Mouse (Mus musculus) cortical plate, adult 2 months (tissue): ENCODE data around the gene Il11ra1. TPM values are rescaled to one million over a fixed set of nuclear protein-coding genes. Genes with fewer than 3 reads are reported as not detected.
"Not testable (repeated sequence)": the region's sequence is repeated elsewhere in the genome, so short reads cannot be mapped to it uniquely, and the experiment has no call there.

ENCODE experiments used
- H3K27ac ChIP-seq: fragments of 200-500 bp; 2 replicates; pipeline ENCODE4 v1.5.1; 2012; ENCODE audit warnings: low read length, control low read depth, inconsistent platforms; ENCODE audit not compliant: insufficient read depth
- H3K4me1 ChIP-seq: fragments of 200-500 bp; 2 replicates; pipeline ENCODE4 v1.6.1; 2011; ENCODE audit warnings: low read length; ENCODE audit not compliant: control insufficient read depth, insufficient read depth
- H3K4me3 ChIP-seq: fragments of 200-500 bp; 2 replicates; pipeline ENCODE4 v1.5.1; 2011; ENCODE audit warnings: mild to moderate bottlenecking, low read length, control low read depth; ENCODE audit not compliant: insufficient read depth
- CTCF ChIP-seq: fragments of 200-500 bp; IDR thresholded peaks from 2 replicates; pipeline ENCODE4 v1.5.1; 2011; ENCODE audit warnings: mild to moderate bottlenecking, control low read depth, low read length; ENCODE audit not compliant: insufficient read depth; ENCODE audit errors: extremely low read depth
- POLR2A ChIP-seq: fragments of 200-500 bp; IDR thresholded peaks from 2 replicates; pipeline ENCODE4 v1.6.1; 2011; ENCODE audit warnings: mild to moderate bottlenecking, low read length, control low read depth; ENCODE audit not compliant: insufficient read depth; ENCODE audit errors: extremely low read depth
- polyA plus RNA-seq: library from polyadenylated mRNA; depleted of rRNA; stranded (reverse); fragments of >200 nt; gene quantifications from 2 replicates; pipeline ENCODE4 v1.2.3, GENCODE M21; 2012

Gene Il11ra1
- polyA plus RNA-seq, 1 experiment = 50.6 TPM

- Histone ChIP-seq H3K4me3 (peak overlapping the region; percentile 23), H3K4me1 (peaks cover 20% of the 10 kb centered on the region), H3K27ac (peak overlapping the region; percentile 26)
- no peak for TF ChIP-seq POLR2A
- no peak for TF ChIP-seq CTCF
These were observed 60.5 kb downstream of the Il11ra1 start for GRCm38 (mm10) chr4:41760288-41760721.

- TF ChIP-seq CTCF = no peak
- TF ChIP-seq POLR2A = no peak
- peak overlapping the region; percentile 18; the same call in 1 of the 2 replicates for H3K27ac ChIP-seq
- peak overlapping the region; percentile 23; the same call in 1 of the 2 replicates for H3K4me3 ChIP-seq
These were observed 61.1 kb downstream of the Il11ra1 start for GRCm38 (mm10) chr4:41760911-41761310.

DNA sequence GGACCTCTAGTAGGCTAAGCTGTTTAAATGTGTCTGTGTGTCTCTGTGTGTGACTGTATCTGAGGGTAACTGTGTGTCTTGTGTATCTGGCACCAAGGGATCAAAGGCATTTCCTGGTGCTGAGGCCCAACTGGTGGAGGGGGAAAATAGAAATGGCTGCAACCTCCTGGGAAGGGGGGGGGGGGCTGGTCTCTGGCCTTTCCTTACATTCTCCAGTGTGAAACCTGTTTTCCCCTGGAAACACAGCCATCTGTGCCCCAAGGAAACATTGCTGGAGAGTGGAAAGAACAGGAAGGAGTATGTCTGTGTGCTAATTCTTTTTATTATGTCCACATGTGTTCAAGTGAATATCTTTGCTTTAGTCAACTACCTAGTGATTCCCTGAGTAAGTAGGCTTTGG is 61.9 kb downstream of the Il11ra1 start:
- TF ChIP-seq POLR2A = no peak
- no peak for TF ChIP-seq CTCF
- Histone ChIP-seq H3K4me1 (peaks cover 17% of the 10 kb centered on the region), H3K27ac (no peak overlapping the region), H3K4me3 (no peak overlapping the region)

More at GRCm38 (mm10) chr4:41760911-41761310, 61.1 kb downstream of the Il11ra1 start:
- peaks cover 20% of the 10 kb centered on the region for H3K4me1 ChIP-seq

- Histone ChIP-seq H3K27ac (peak overlapping the region; percentile 45; the same call in 1 of the 2 replicates), H3K4me3 (no peak overlapping the region), H3K4me1 (peaks cover 17% of the 10 kb centered on the region)
- TF ChIP-seq POLR2A = no peak
- no peak for TF ChIP-seq CTCF
These were observed 62.4 kb downstream of the Il11ra1 start for GRCm38 (mm10) chr4:41762099-41762687.

DNA sequence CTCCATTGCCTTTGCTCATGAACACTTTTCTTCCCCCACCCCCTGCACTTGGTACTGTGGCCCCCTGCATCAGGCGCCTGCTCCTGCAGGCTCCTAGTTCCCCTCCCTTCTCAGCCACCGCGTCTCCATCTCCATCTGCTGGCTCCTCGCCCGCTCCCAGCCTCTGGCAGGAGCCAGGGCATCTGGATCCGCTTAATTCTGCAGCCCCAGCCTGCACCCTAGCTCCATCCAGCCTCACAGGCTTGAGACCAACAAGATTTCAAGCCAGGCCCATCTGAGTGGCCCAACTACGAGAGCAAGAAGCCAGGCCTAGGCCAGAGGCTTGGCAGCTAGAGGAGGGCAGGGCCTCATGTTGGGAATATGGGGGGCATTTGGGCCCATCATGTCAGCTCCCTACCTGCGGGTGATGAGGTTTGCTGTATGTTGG is 62.9 kb downstream of the Il11ra1 start:
- H3K4me3 ChIP-seq = not testable (repeated sequence)
- H3K27ac ChIP-seq = peak overlapping the region; percentile 45; the same call in 1 of the 2 replicates
- H3K4me1 ChIP-seq = peaks cover 17% of the 10 kb centered on the region

- not testable (repeated sequence) for H3K4me3 ChIP-seq, H3K27ac ChIP-seq
- H3K4me1 ChIP-seq = peaks cover 17% of the 10 kb centered on the region
These were observed 63.4 kb downstream of the Il11ra1 start for GRCm38 (mm10) chr4:41763176-41763575.

DNA sequence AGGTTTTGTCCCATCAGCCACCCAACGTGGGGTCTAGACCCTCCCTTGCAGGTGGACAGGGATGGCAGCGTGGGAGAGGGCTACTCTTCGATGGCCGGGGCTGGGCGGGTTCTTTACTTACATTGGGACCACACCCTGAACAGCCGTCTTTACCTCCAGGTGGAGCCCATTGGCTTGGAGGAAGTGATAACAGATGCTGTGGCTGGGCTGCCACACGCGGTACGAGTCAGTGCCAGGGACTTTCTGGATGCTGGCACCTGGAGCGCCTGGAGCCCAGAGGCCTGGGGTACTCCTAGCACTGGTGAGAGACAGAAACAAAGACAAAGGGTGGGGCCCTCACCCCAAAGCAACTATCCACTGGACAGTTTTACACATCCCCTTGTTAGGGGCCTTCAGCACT is 67.5 kb downstream of the Il11ra1 start:
- H3K4me1 ChIP-seq, H3K4me3 ChIP-seq, H3K27ac ChIP-seq: not testable (repeated sequence)

DNA sequence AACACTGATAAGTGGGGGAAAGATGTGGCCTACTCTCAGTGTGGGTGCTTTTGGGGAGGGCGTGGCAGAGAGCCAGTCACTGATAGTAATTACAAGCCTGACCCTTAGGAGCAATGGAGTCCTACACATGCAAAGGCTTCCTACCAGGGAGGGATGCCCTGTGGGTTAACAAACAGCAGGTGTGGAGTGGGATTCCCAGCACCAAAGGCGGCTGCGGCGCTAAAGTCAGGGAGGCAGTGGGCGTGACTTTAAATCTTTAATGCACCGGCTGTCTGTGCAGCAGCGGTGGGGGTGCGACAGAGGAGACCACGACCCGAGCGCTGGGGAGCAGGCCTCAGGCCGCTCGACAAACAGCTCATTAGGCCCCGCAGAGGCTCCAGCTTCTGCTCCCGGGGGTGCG is 73.2 kb downstream of the Il11ra1 start:
- peak overlapping the region; percentile 48 for H3K4me3 ChIP-seq
- H3K27ac ChIP-seq = peak overlapping the region; percentile 29
- H3K4me1 ChIP-seq = not testable (repeated sequence)

GRCm38 (mm10) chr4:41773502-41773901 is 73.7 kb downstream of the Il11ra1 start:
- H3K4me1 ChIP-seq = not testable (repeated sequence)
- peak overlapping the region; percentile 71 for H3K4me3 ChIP-seq
- peak overlapping the region; percentile 92; the same call in 1 of the 2 replicates for H3K27ac ChIP-seq

DNA sequence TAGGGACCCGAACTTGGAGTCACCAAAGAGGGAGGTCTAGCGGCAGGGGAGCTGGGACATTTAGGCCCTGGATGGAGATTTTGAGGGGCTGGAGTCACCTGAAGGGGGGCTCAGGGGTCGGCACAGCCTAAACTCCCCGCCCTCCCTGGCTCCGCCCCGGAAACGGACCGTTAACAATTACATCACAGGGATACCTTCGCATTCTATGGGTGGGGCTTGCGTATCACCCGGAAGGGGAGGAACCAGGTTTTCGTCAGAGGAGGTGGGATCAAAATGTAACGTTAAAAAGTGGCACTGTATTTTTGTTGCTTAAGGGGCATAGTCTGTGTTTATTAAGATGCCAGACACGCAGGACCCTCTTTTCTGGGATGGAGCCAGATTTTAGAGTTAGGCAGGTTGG is 74.2 kb downstream of the Il11ra1 start, which contains the start of gene Ccl27a:
TSS of gene Ccl27a (minus strand) at position 246 of the 400 bp plus-strand sequence.
- Histone ChIP-seq H3K27ac (peak within 1 kb of the TSS; percentile 92), H3K4me3 (peak within 1 kb of the TSS; percentile 71)

GRCm38 (mm10) chr4:41774506-41774905 is 74.7 kb downstream of the Il11ra1 start:
- H3K4me3 ChIP-seq, H3K4me1 ChIP-seq, H3K27ac ChIP-seq: not testable (repeated sequence)

More for the DNA sequence above, 74.2 kb downstream of the Il11ra1 start, which contains the start of gene Ccl27a:
- TF ChIP-seq POLR2A = peak; percentile 18; the same call in 1 of the 2 replicates
- not testable (repeated sequence) for H3K4me1 ChIP-seq

GRCm38 (mm10) chr4:41775840-41776239 is 76.1 kb downstream of the Il11ra1 start:
- not testable (repeated sequence) for H3K4me1 ChIP-seq, H3K4me3 ChIP-seq, H3K27ac ChIP-seq

DNA sequence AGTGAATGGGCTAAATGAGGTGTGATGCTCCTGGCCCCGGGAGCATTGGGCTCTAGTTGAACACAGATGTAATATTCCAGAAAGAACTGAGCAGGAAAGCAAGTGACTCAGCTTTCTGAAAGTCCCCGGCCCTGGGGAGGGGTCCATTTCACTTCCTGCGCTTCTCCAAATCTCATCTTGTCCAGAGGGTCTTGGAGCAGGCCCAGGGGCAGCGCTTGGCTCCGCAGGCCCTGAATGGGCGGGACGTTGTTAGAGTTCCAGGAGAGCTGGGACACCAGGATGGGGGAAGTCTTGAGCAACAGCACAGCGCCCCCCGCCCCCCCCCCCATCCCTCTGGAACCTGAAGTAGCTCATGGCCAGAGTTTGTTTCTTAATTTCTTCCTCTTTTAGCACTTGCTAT is 81.5 kb downstream of the Il11ra1 start:
- not testable (repeated sequence) for H3K4me1 ChIP-seq, H3K4me3 ChIP-seq, H3K27ac ChIP-seq

- H3K4me1 ChIP-seq, H3K27ac ChIP-seq, H3K4me3 ChIP-seq: not testable (repeated sequence)
These were observed 82.1 kb downstream of the Il11ra1 start for GRCm38 (mm10) chr4:41781748-41782485.

- not testable (repeated sequence) for H3K4me1 ChIP-seq, H3K27ac ChIP-seq, H3K4me3 ChIP-seq
These were observed 82.9 kb downstream of the Il11ra1 start for GRCm38 (mm10) chr4:41782711-41783110.
